ENCODE assay signal across 20 mouse cellular contexts in genomic region chr3:130986708-130987107, GRCm38 (mm10).
DNase-seq lines count a peak whose midpoint lies in the region; TF ChIP-seq lines count a peak whose summit lies in the region.
"Had no signal": no experiment of that assay in that cellular context is flagged by ENCODE, and none has a peak within 500 bp of the region (broad histone marks: within the 10 kb centered on the region; RNA-seq: fewer than 3 reads in every experiment).

No protein-coding gene starts in this region.

- H3K9ac ChIP-seq in heart, adult 2 months (ENCODE audit: low read depth, low read length): no peak overlapping the region
- H3K9ac ChIP-seq: embryonic facial prominence, embryonic 15.5 days; forebrain, embryonic 15.5 days; heart, embryonic 13.5 days; hindbrain, embryonic 12.5 days had no signal

- intact Hi-C loops in heart, adult 2 months (cut with DNase I): no loop called here
- intact Hi-C loops in heart, postnatal 14 days (cut with DNase I): no loop called here

- H3K79me2 ChIP-seq in heart, adult 2 months (replicated peaks; ENCODE audit: control insufficient read depth, insufficient read depth, low read length): no peaks in the 10 kb centered on the region
- no peaks in the 10 kb centered on the region for H3K79me2 ChIP-seq in myocyte (ENCODE audit: control insufficient read depth, insufficient read depth)

- no peak overlapping the region for H3K4me2 ChIP-seq in myocyte (ENCODE audit: low read depth)
- H3K4me2 ChIP-seq: embryonic facial prominence, embryonic 15.5 days; forebrain, embryonic 15.5 days; heart, embryonic 13.5 days; hindbrain, embryonic 12.5 days had no signal

- H3K27ac ChIP-seq in heart, adult 2 months: no peak overlapping the region
- no peak overlapping the region for H3K27ac ChIP-seq in heart, embryonic 10.5 days
- H3K27ac ChIP-seq: embryonic facial prominence, embryonic 15.5 days; forebrain, embryonic 10.5 days; forebrain, embryonic 15.5 days; heart, embryonic 13.5 days; hindbrain, embryonic 12.5 days had no signal

- H3K36me3 ChIP-seq in heart, adult 2 months (ENCODE audit: control insufficient read depth, insufficient read depth, low read length): no peaks in the 10 kb centered on the region
- no peaks in the 10 kb centered on the region for H3K36me3 ChIP-seq in heart, embryonic 10.5 days
- no peaks in the 10 kb centered on the region for H3K36me3 ChIP-seq in myocyte (ENCODE audit: control insufficient read depth, insufficient read depth)
- H3K36me3 ChIP-seq: embryonic facial prominence, embryonic 15.5 days; forebrain, embryonic 10.5 days; forebrain, embryonic 15.5 days; heart, embryonic 13.5 days; hindbrain, embryonic 12.5 days had no signal

- WGBS in heart, adult 2 months: 71% methylated on average over 2 of the region's 2 CpGs
- WGBS in heart, embryonic 10.5 days: 92% methylated on average over 2 of the region's 2 CpGs

- H3K27me3 ChIP-seq in heart, adult 2 months (ENCODE audit: control insufficient read depth, insufficient read depth, low read length): no peaks in the 10 kb centered on the region
- no peaks in the 10 kb centered on the region for H3K27me3 ChIP-seq in heart, embryonic 10.5 days (ENCODE audit: insufficient read depth, poor library complexity, severe bottlenecking)
- H3K27me3 ChIP-seq in myocyte (ENCODE audit: control insufficient read depth, insufficient read depth, insufficient read length): no peaks in the 10 kb centered on the region
- H3K27me3 ChIP-seq: embryonic facial prominence, embryonic 15.5 days; forebrain, embryonic 15.5 days; heart, embryonic 13.5 days; hindbrain, embryonic 12.5 days had no signal

- no peak for TF ChIP-seq CTCF in heart, adult 2 months (IDR thresholded peaks at IDR 0.05)

- no peaks in the 10 kb centered on the region for H3K9me3 ChIP-seq in heart, embryonic 10.5 days
- H3K9me3 ChIP-seq: embryonic facial prominence, embryonic 15.5 days; forebrain, embryonic 10.5 days; forebrain, embryonic 15.5 days; heart, embryonic 13.5 days; hindbrain, embryonic 12.5 days had no signal

- no peak overlapping the region for H3K4me3 ChIP-seq in heart, adult 2 months
- no peak overlapping the region for H3K4me3 ChIP-seq in heart, embryonic 10.5 days
- H3K4me3 ChIP-seq in myocyte: no peak overlapping the region
- H3K4me3 ChIP-seq: embryonic facial prominence, embryonic 15.5 days; erythroblast, embryonic 14.5 days; forebrain, embryonic 10.5 days; forebrain, embryonic 15.5 days; heart, embryonic 13.5 days; hindbrain, embryonic 12.5 days had no signal

- DNase-seq in heart, adult 2 months: peak; percentile 30 to 32
- no peak for DNase-seq in heart, embryonic 10.5 days (ENCODE audit: low spot score)
- DNase-seq in lung, postnatal 10 days: peak; percentile 17
- no peak for DNase-seq in lung, adult 18-20 months
- peak; percentile 43 to 46 for DNase-seq in heart, postnatal 14 days
- DNase-seq in adrenal gland, adult 18-20 months (ENCODE audit: low spot score in 2 of 2): no peak
- no peak for DNase-seq in left cerebral cortex, adult 9 months (ENCODE audit: low spot score in 2 of 2)
- DNase-seq: adrenal gland, postnatal 10 days; cerebellum, adult 11 months; cerebellum, adult 8-10 months; cerebellum, postnatal 14 days; embryo, embryonic 11 days; gastrocnemius, postnatal 36 days had no signal

- no peak for TF ChIP-seq EP300 in heart, adult 2 months (IDR thresholded peaks at IDR 0.05; ENCODE audit: insufficient read depth, low read depth, low read length)

- no peak overlapping the region for H3ac ChIP-seq in myocyte (ENCODE audit: control insufficient read depth, insufficient read length)

- H3K4me1 ChIP-seq in heart, adult 2 months (ENCODE audit: control insufficient read depth, insufficient read depth, low read length): no peaks in the 10 kb centered on the region
- no peaks in the 10 kb centered on the region for H3K4me1 ChIP-seq in heart, embryonic 10.5 days
- H3K4me1 ChIP-seq: embryonic facial prominence, embryonic 15.5 days; forebrain, embryonic 10.5 days; forebrain, embryonic 15.5 days; heart, embryonic 13.5 days; hindbrain, embryonic 12.5 days had no signal

- no peak for TF ChIP-seq POLR2A in heart, adult 2 months (IDR thresholded peaks at IDR 0.05; ENCODE audit: insufficient read depth, low read depth, low read length)
- TF ChIP-seq POLR2A in myocyte (IDR thresholded peaks at IDR 0.05; ENCODE audit: insufficient read length, low read depth): no peak

TF ChIP-seq in myocyte, 11 proteins besides CTCF, POLR2A, EP300 and RAD21:
- TF ChIP-seq MYOG (IDR thresholded peaks at IDR 0.05; ENCODE audit: control insufficient read depth in 1 of 3, insufficient read depth in 1 of 3, insufficient read length in 2 of 3, low read depth in 2 of 3): no peak
- no peak for TF ChIP-seq MAX (IDR thresholded peaks at IDR 0.05; ENCODE audit: low read depth)
- TF ChIP-seq MYOD1 (IDR thresholded peaks at IDR 0.05; ENCODE audit: control insufficient read depth in 1 of 3, insufficient read length in 2 of 3, low read depth in 2 of 3): peak in 2 of 3 experiments; percentile 72 to 86

Comparison
In these comparisons a context has a peak if more than half of its experiments do, and no peak if none do; other contexts are left out.
1. DNase-seq: peak in heart, adult 2 months (2 of 2), lung, postnatal 10 days (single experiment) and heart, postnatal 14 days (2 of 2); none in heart, embryonic 10.5 days (single experiment), lung, adult 18-20 months (0 of 2), adrenal gland, adult 18-20 months (0 of 2) and left cerebral cortex, adult 9 months (0 of 2).